Mouse (Mus musculus) testis, adult 2 months (tissue): ENCODE data around the gene Ypel2. TPM values are rescaled to one million over a fixed set of nuclear protein-coding genes. Genes with fewer than 3 reads are reported as not detected.

Experiments used
- H3K27ac ChIP-seq: fragments of 200-500 bp; 2 replicates; pipeline ENCODE4 v1.5.1; 2012; ENCODE audit warnings: low read depth, low read length; ENCODE audit not compliant: control insufficient read depth, insufficient read depth
- H3K27me3 ChIP-seq: fragments of 200-500 bp; 2 replicates; pipeline ENCODE4 v1.6.1; 2012; ENCODE audit warnings: mild to moderate bottlenecking, low read length, moderate library complexity; ENCODE audit not compliant: control insufficient read depth, insufficient read depth
- H3K36me3 ChIP-seq: fragments of 200-500 bp; 2 replicates; pipeline ENCODE4 v1.6.1; 2012; ENCODE audit warnings: mild to moderate bottlenecking, low read length; ENCODE audit not compliant: control insufficient read depth, insufficient read depth
- H3K4me1 ChIP-seq: fragments of 200-500 bp; 2 replicates; pipeline ENCODE4 v1.6.1; 2012; ENCODE audit warnings: low read length; ENCODE audit not compliant: control insufficient read depth, insufficient read depth
- H3K4me3 ChIP-seq: fragments of 200-500 bp; 2 replicates; pipeline ENCODE4 v1.5.1; 2012; ENCODE audit warnings: low read depth, mild to moderate bottlenecking, low read length, moderate library complexity, mixed read lengths; ENCODE audit not compliant: control insufficient read depth
- CTCF ChIP-seq: fragments of 200-500 bp; IDR thresholded peaks from 2 replicates; pipeline ENCODE4 v1.5.1; 2012; ENCODE audit warnings: low read depth, mild to moderate bottlenecking, inconsistent platforms, low read length, moderate library complexity; ENCODE audit not compliant: control insufficient read depth, insufficient read depth, insufficient replicate concordance
- POLR2A ChIP-seq: fragments of 200-500 bp; IDR thresholded peaks from 2 replicates; pipeline ENCODE4 v1.6.1; 2012; ENCODE audit warnings: low read depth, mild to moderate bottlenecking, inconsistent platforms, low read length, moderate library complexity; ENCODE audit not compliant: control insufficient read depth
- polyA plus RNA-seq: library from polyadenylated mRNA; depleted of rRNA; stranded (reverse); fragments of >200 nt; gene quantifications from 2 replicates; pipeline ENCODE4 v1.2.3, GENCODE M21; 2012

Gene Ypel2
- polyA plus RNA-seq, 1 experiment = 1.5 TPM

GRCm38 (mm10) chr11:86910244-86910643 is 83.3 kb downstream of the Ypel2 start:
- H3K4me3 ChIP-seq = no peak overlapping the region
- H3K4me1 ChIP-seq = no peaks in the 10 kb centered on the region
- H3K27me3 ChIP-seq = no peaks in the 10 kb centered on the region
- no peak overlapping the region for H3K27ac ChIP-seq
- TF ChIP-seq CTCF (no peak), POLR2A (no peak)
- no peaks in the 10 kb centered on the region for H3K36me3 ChIP-seq

GRCm38 (mm10) chr11:86909028-86909427 is 84.5 kb downstream of the Ypel2 start:
- TF ChIP-seq POLR2A = no peak
- TF ChIP-seq CTCF = no peak
- H3K4me1 ChIP-seq = no peaks in the 10 kb centered on the region
- H3K4me3 ChIP-seq = no peak overlapping the region
- no peak overlapping the region for H3K27ac ChIP-seq
- H3K27me3 ChIP-seq = no peaks in the 10 kb centered on the region
- no peaks in the 10 kb centered on the region for H3K36me3 ChIP-seq

- Histone ChIP-seq H3K27ac (no peak overlapping the region), H3K27me3 (no peaks in the 10 kb centered on the region), H3K36me3 (no peaks in the 10 kb centered on the region), H3K4me1 (no peaks in the 10 kb centered on the region), H3K4me3 (no peak overlapping the region)
- no peak for TF ChIP-seq CTCF
Measured at GRCm38 (mm10) chr11:86907889-86908590, 85.5 kb downstream of the Ypel2 start.

- H3K36me3 ChIP-seq = no peaks in the 10 kb centered on the region
- no peaks in the 10 kb centered on the region for H3K27me3 ChIP-seq
- TF ChIP-seq CTCF (no peak), POLR2A (no peak)
- H3K4me1 ChIP-seq = no peaks in the 10 kb centered on the region
- H3K4me3 ChIP-seq = no peak overlapping the region
- no peak overlapping the region for H3K27ac ChIP-seq
Measured at GRCm38 (mm10) chr11:86906767-86907662, 86.5 kb downstream of the Ypel2 start.

DNA sequence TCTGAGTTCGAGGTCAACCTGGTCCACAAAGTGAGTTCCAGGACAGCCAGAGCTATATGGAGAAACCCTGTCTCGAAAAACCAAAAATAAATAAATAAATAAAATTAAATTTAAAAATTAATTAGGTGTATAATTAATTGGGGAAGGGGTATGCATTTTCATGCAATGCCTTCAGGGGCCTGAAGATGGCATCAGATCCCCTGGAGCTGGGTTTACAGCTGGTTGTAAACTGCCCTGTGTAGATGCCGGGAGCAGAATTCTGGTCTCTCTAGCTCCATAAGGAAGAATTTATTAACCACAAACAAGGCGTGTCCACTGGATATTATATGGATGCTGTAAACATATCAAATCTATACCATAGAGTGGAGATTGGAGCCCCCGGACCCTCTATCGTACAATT is 87.2 kb downstream of the Ypel2 start:
- H3K4me1 ChIP-seq = no peaks in the 10 kb centered on the region
- no peaks in the 10 kb centered on the region for H3K36me3 ChIP-seq
- H3K27me3 ChIP-seq = no peaks in the 10 kb centered on the region
- no peak for TF ChIP-seq CTCF
- TF ChIP-seq POLR2A = no peak
- no peak overlapping the region for H3K27ac ChIP-seq
- H3K4me3 ChIP-seq = no peak overlapping the region

- no peak overlapping the region for H3K4me3 ChIP-seq
- no peaks in the 10 kb centered on the region for H3K4me1 ChIP-seq
- TF ChIP-seq POLR2A (no peak), CTCF (no peak)
- H3K27me3 ChIP-seq = no peaks in the 10 kb centered on the region
- H3K36me3 ChIP-seq = no peaks in the 10 kb centered on the region
- no peak overlapping the region for H3K27ac ChIP-seq
Measured at GRCm38 (mm10) chr11:86905261-86905660, 88.2 kb downstream of the Ypel2 start.

DNA sequence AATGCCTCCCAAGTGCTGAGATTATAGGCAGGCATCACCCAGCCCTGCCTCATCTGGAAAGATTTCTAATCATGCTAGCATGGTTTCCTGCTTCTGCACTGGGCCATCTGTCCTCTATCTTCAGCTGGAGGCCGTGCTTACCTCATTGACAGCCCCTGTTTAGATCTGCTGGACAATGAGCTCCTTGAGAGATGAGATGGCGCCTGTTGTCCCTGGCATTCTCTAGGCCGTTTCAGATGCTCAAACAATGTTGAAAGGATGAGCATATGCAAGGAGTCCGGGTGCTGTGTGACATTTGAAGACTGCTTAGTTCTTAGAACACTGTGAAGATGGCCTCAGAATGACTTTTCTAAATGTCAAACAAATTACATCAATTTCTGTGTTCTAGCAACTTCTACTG is 88.8 kb downstream of the Ypel2 start:
- H3K4me3 ChIP-seq = no peak overlapping the region
- no peaks in the 10 kb centered on the region for H3K27me3 ChIP-seq
- TF ChIP-seq CTCF (no peak), POLR2A (no peak)
- H3K4me1 ChIP-seq = no peaks in the 10 kb centered on the region
- H3K36me3 ChIP-seq = no peaks in the 10 kb centered on the region
- H3K27ac ChIP-seq = no peak overlapping the region
